Mouse (Mus musculus) E14TG2a.4 (cell line): ENCODE measurements at regions not wholly inside any gene's neighbourhood (a gene's known extent, or its start where the extent isn't known, plus 50 kb on each side); places are given as distances from the start of the nearest gene placed in this dataset.

ENCODE experiments used
- CTCF ChIP-seq: conservative IDR thresholded peaks from 2 replicates; pipeline ENCODE4 v1.5.1; 2014; ENCODE audit warnings: low read length
- NANOG ChIP-seq: IDR thresholded peaks from 2 replicates; pipeline ENCODE4 v1.6.1; 2014; ENCODE audit warnings: borderline replicate concordance, low read length, mixed read lengths
- POU5F1 ChIP-seq: IDR thresholded peaks from 2 replicates; pipeline ENCODE4 v1.6.1; 2014; ENCODE audit warnings: low read length, borderline replicate concordance

- TF ChIP-seq CTCF, result no peak
- no peak for TF ChIP-seq POU5F1
- no peak for TF ChIP-seq NANOG
Observed at GRCm38 (mm10) chr11:22420003-22420723, 78.1 kb upstream of the Ehbp1 start.
